Comparison of ENCODE assay signal across 10 mouse cellular contexts in the genomic region with DNA sequence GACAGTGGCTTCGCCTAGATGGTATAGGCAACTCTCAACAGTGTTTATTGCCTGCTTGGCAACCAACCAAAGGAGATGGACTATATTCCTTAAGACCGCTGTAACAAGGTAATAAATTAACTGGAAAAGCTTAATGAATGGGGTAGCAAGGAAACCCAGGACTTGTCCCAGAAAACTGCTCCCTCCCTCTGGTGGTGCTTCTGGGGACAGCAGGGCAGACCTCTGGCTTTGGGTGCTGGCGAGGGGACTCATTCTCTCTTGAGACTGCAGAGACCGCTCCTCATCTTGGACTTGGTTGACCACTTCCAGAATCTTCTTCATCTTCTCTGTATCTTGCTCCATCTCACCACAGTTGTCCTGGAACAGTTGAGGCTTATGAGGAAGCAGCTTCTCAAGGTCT. TPM values are rescaled to one million over a fixed set of nuclear protein-coding genes. Genes with fewer than 3 reads are reported as not detected.
DNase-seq lines count a peak whose midpoint lies in the region; ATAC-seq and TF ChIP-seq lines count a peak whose summit lies in the region.
"Had no signal": no experiment of that assay in that cellular context is flagged by ENCODE, and none has a peak within 500 bp of the region (broad histone marks: within the 10 kb centered on the region; RNA-seq: fewer than 3 reads in every experiment).

No protein-coding gene starts in this region.

- intact Hi-C loops in heart, postnatal 25 days (cut with DNase I): no loop called here

- H3K27me3 ChIP-seq in liver, embryonic 12.5 days (replicated peaks): no peaks in the 10 kb centered on the region
- H3K27me3 ChIP-seq in E14TG2a.4 (ENCODE audit: insufficient read depth, low read length): no peaks in the 10 kb centered on the region

- TF ChIP-seq CTCF in E14TG2a.4 (conservative IDR thresholded peaks at IDR 0.05; ENCODE audit: low read length): peak; percentile 36
- 0 out of 2 replicates have a peak, but pooled peaks have one; percentile 19 for TF ChIP-seq CTCF in cortical plate, adult 2 months (IDR thresholded peaks at IDR 0.05; ENCODE audit: extremely low read depth, insufficient read depth, low read length)

- ATAC-seq in liver, embryonic 12.5 days: no peak

- H3K4me3 ChIP-seq in liver, embryonic 12.5 days: no peak overlapping the region
- H3K4me3 ChIP-seq in E14TG2a.4 (replicated peaks; ENCODE audit: low read length): no peak overlapping the region
- no peak overlapping the region for H3K4me3 ChIP-seq in cortical plate, adult 2 months (ENCODE audit: insufficient read depth, low read length)

- DNase-seq in heart, postnatal 4 days: peak; percentile 19
- no peak for DNase-seq in heart, postnatal 25 days (ENCODE audit: low spot score)
- DNase-seq in liver: peak; percentile 29
- no peak for DNase-seq in right cerebral cortex, postnatal 14 days
- DNase-seq in layer of hippocampus, adult 11-12 months (ENCODE audit: low spot score): no peak
- DNase-seq: embryo, embryonic 11 days; gastrocnemius, postnatal 10 days had no signal

- peaks cover 67% of the 10 kb centered on the region for H3K36me3 ChIP-seq in liver, embryonic 12.5 days
- peaks cover 5% of the 10 kb centered on the region; the same call in 1 of the 2 replicates for H3K36me3 ChIP-seq in E14TG2a.4 (ENCODE audit: insufficient read depth, low read length)

- H3K9me3 ChIP-seq in liver, embryonic 12.5 days (replicated peaks): no peaks in the 10 kb centered on the region
- H3K9me3 ChIP-seq in E14TG2a.4 (ENCODE audit: low read length): no peaks in the 10 kb centered on the region

- WGBS in liver, embryonic 12.5 days (ENCODE audit: insufficient replicate concordance): 84% methylated on average over 4 of the region's 4 CpGs

- no peak for TF ChIP-seq POLR2A in cortical plate, adult 2 months (IDR thresholded peaks at IDR 0.05; ENCODE audit: extremely low read depth, insufficient read depth, low read length)

- peaks cover 27% of the 10 kb centered on the region for H3K4me1 ChIP-seq in liver, embryonic 12.5 days
- H3K4me1 ChIP-seq in E14TG2a.4 (replicated peaks; ENCODE audit: low read depth, low read length): peaks cover 20% of the 10 kb centered on the region
- H3K4me1 ChIP-seq in cortical plate, adult 2 months (ENCODE audit: control insufficient read depth, insufficient read depth, low read length): no peaks in the 10 kb centered on the region

- no peak overlapping the region for H3K4me2 ChIP-seq in liver, embryonic 12.5 days

- H3K9ac ChIP-seq in liver, embryonic 12.5 days: no peak overlapping the region

- H3K27ac ChIP-seq in liver, embryonic 12.5 days: no peak overlapping the region
- no peak overlapping the region for H3K27ac ChIP-seq in cortical plate, adult 2 months (ENCODE audit: insufficient read depth, low read length)

RNA-seq across cellular contexts. Expression of a gene that starts 24.3 kb away (rescaled TPM):
- total RNA-seq in heart, postnatal 4 days (2021): 10 to 100 TPM; 13.3 to 14.6 TPM
- 1 to 10 TPM; 7.6 to 8.5 TPM for total RNA-seq in heart, postnatal 25 days (2021)
- 36.8 and 40.3 TPM in 2 replicates for polyA plus RNA-seq in liver, embryonic 12.5 days (2016; fragmentation: Nextera tagmentation; extraction: Ambion mirVana)
- 50.8 and 55.4 TPM in 2 replicates for polyA plus RNA-seq in cortical plate, adult 2 months (2012; rRNA removed)

Comparison
In these comparisons a context has a peak if more than half of its experiments do, and no peak if none do; other contexts are left out.
1. DNase-seq: peak in heart, postnatal 4 days (single experiment) and liver (single experiment); none in heart, postnatal 25 days (single experiment), right cerebral cortex, postnatal 14 days (single experiment) and layer of hippocampus, adult 11-12 months (single experiment).